Mouse (Mus musculus) embryonic facial prominence, embryonic 11.5 days (tissue): ENCODE results near the gene Tmem132c. TPM values are rescaled to one million over a fixed set of nuclear protein-coding genes. Genes with fewer than 3 reads are reported as not detected.
A peak's percentile ranks its signal among the peaks of the same experiment; 100 is the strongest.

Experiments
- ATAC-seq: fragments of 200-750 bp; cut with Nextera tagmentation; replicated peaks from 2 replicates; pipeline ENCODE4 v1.8.0; 2017; ENCODE audit warnings: low read depth; ENCODE audit not compliant: insufficient number of reproducible peaks, low FRiP score, low TSS enrichment
- DNase-seq: peaks from one replicate; pipeline ENCODE4 v3.0.0-alpha.2; 2015; ENCODE audit warnings: low spot score
- H3K27ac ChIP-seq: fragments of 300-500 bp; sonication (generic); replicated peaks from 2 replicates; pipeline ENCODE4 v1.5.1; 2014; ENCODE audit warnings: mild to moderate bottlenecking, low read depth, low read length, control low read depth
- H3K27me3 ChIP-seq: fragments of 300-500 bp; sonication (generic); 2 replicates; pipeline ENCODE4 v1.6.1; 2014; ENCODE audit warnings: mild to moderate bottlenecking, low read length, moderate library complexity, mixed read lengths; ENCODE audit not compliant: control insufficient read depth, insufficient read depth
- H3K36me3 ChIP-seq: fragments of 300-500 bp; sonication (generic); replicated peaks from 2 replicates; pipeline ENCODE4 v1.6.1; 2014; ENCODE audit warnings: low read depth, mild to moderate bottlenecking, low read length, moderate library complexity, mixed read lengths; ENCODE audit not compliant: control insufficient read depth, insufficient read depth
- H3K4me1 ChIP-seq: fragments of 300-500 bp; sonication (generic); 2 replicates; pipeline ENCODE4 v1.6.1; 2014; ENCODE audit warnings: low read length, mixed read lengths; ENCODE audit not compliant: control insufficient read depth, insufficient read depth
- H3K4me2 ChIP-seq: fragments of 300-500 bp; sonication (generic); 2 replicates; pipeline ENCODE4 v1.6.1; 2014; ENCODE audit warnings: low read depth, mild to moderate bottlenecking, control low read depth, low read length, moderate library complexity
- H3K4me3 ChIP-seq: fragments of 300-500 bp; sonication (generic); 2 replicates; pipeline ENCODE4 v1.5.1; 2014; ENCODE audit warnings: low read depth, low read length, control low read depth
- H3K9ac ChIP-seq: fragments of 300-500 bp; sonication (generic); replicated peaks from 2 replicates; pipeline ENCODE4 v1.6.1; 2014; ENCODE audit warnings: mild to moderate bottlenecking, control low read depth, low read length
- H3K9me3 ChIP-seq: fragments of 300-500 bp; sonication (generic); replicated peaks from 2 replicates; pipeline ENCODE4 v1.6.1; 2016; ENCODE audit warnings: mild to moderate bottlenecking, low read length, inconsistent platforms, mixed read lengths; ENCODE audit not compliant: control insufficient read depth
- WGBS: fragments of 180-500 bp; shearing (Covaris S2); extraction: QIAGEN DNeasy Blood & Tissue Kit; methylation state at CpG from one replicate; pipeline ENCODE4 v1.1.7; 2014; 5-methylcytosine and 5-hydroxymethylcytosine counted together
- polyA plus RNA-seq: library from polyadenylated mRNA; unstranded; fragments of >200 nt; fragmentation: Nextera tagmentation; extraction: Ambion mirVana; gene quantifications from 2 replicates; pipeline ENCODE4 v1.2.1, GENCODE M21; 2014

Tmem132c gene
- polyA plus RNA-seq, 1 experiment from 2014 or later, result 31.0 TPM

DNA sequence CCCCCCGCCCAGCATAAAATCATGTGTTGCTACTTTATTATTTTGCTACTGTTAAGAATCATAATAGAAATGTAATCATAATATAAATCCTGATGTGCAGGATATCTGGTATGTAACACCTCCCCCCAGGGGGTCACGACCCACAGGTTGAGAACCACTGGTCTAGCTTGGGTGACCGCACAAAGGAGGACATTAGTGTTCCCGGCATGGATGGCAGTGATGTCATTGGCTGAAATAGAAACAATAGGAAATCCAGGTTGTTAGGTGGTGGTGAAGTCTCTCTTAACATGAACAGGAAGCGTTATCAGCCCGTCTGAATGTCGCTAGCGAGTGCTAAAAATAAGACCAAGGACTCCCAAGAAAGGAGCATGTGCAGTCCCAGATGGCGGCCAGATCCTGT, 155.3 kb downstream of the Tmem132c start:
- H3K36me3 ChIP-seq, result no peaks in the 10 kb centered on the region
- no peak overlapping the region for H3K4me3 ChIP-seq
- H3K4me1 ChIP-seq, result no peaks in the 10 kb centered on the region
- 77% methylated on average over 9 of the region's 9 CpGs for WGBS
- no peak for ATAC-seq
- H3K4me2 ChIP-seq, result no peak overlapping the region
- H3K9ac ChIP-seq, result no peak overlapping the region
- no peaks in the 10 kb centered on the region for H3K9me3 ChIP-seq
- DNase-seq, result no peak
- H3K27ac ChIP-seq, result no peak overlapping the region
- no peaks in the 10 kb centered on the region for H3K27me3 ChIP-seq

DNA sequence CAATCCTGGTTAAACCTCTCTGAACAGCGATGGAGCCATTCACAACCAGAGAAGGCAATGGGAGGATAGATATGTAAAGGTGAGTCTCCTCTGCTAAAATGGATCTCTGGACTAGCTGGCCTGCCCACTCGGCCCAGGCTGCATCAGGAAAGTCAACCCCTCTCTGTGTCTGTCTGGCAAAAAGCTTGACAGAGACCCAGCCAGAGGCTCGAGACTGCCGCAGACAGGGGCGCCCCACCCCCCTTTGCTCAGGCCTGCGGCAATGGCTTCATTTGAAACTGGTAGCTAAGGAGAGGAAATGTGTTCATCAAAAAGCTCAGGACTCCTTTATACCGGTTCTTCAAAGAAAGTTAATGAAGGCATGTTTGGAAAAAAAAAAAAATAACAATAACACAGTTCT, 156.4 kb downstream of the Tmem132c start:
- Histone ChIP-seq H3K4me1 (no peaks in the 10 kb centered on the region), H3K4me3 (no peak overlapping the region), H3K27me3 (no peaks in the 10 kb centered on the region), H3K36me3 (no peaks in the 10 kb centered on the region), H3K9me3 (no peaks in the 10 kb centered on the region), H3K9ac (no peak overlapping the region), H3K27ac (no peak overlapping the region), H3K4me2 (no peak overlapping the region)
- ATAC-seq (no peak), DNase-seq (peak; percentile 52)
- 16% methylated on average over 7 of the region's 7 CpGs for WGBS

DNA sequence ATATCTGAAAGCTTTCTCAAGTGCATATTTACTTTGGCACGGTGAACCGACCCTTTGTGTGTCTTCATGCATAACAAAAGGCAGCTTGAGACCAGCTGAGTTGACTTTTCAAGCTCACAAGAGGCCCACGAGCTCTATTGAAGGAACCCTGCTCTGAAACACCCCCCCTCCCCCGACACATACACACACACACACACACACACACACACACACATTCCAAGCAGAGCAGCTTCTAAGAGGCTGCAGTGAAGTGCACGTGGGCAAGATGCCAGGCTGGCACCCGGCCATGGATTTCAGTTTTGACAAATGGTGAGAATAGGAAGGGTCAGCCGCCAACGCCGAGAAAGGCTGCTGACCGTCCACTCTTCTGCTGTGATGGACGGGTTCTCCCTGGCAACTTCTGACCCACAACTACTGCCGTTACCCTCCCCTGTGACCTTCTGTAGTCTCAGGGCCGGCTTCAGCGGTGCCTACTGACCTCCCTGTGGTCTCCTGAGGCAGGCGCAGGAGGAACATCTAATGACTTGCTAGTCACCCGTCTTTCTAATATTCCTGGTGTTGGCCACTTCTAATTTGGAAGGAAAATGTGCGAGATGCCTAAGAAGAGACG, 163.9 kb downstream of the Tmem132c start:
- Histone ChIP-seq H3K9me3 (no peaks in the 10 kb centered on the region), H3K27ac (peak overlapping the region; percentile 47; the same call in 1 of the 2 replicates)
- 50% methylated on average over 18 of the region's 18 CpGs for WGBS

GRCm38 (mm10) chr5:127406014-127406655, 164.5 kb downstream of the Tmem132c start:
- DNase-seq (peak; percentile 75), ATAC-seq (peak; percentile 77)
- Histone ChIP-seq H3K9ac (no peak overlapping the region), H3K27me3 (no peaks in the 10 kb centered on the region), H3K4me2 (no peak overlapping the region), H3K4me3 (no peak overlapping the region), H3K36me3 (no peaks in the 10 kb centered on the region), H3K27ac (peak overlapping the region; percentile 47; the same call in 1 of the 2 replicates), H3K9me3 (no peaks in the 10 kb centered on the region), H3K4me1 (peaks cover 6% of the 10 kb centered on the region)
- 17% methylated on average over 9 of the region's 9 CpGs for WGBS

More for the DNA sequence above, 163.9 kb downstream of the Tmem132c start:
- Histone ChIP-seq H3K4me2 (no peak overlapping the region), H3K9ac (no peak overlapping the region), H3K36me3 (no peaks in the 10 kb centered on the region), H3K4me3 (no peak overlapping the region), H3K4me1 (peaks cover 6% of the 10 kb centered on the region), H3K27me3 (no peaks in the 10 kb centered on the region)
- ATAC-seq, result no peak; the same call in 1 of the 2 replicates
- peak; percentile 14 for DNase-seq

DNA sequence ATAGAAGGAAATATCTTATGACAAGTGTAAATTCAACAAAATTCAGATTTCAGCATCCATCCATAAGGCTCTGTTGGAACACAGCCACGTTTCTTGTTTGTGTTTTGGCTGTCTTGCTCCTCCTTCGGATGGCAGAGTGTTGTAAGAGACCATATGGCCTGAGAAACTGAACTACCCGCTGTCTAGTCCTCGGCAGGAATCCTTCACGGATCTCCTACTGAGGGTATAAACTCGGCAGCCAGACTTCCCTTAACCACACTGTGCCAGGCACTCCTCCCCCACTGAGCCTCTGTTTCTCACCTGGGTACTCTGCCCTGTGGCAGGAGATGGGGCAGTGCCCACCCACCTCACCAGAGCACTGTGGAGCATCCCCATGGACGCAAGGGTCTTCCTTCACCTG, 174.9 kb downstream of the Tmem132c start:
- WGBS, result 72% methylated on average over 7 of the region's 7 CpGs
- Histone ChIP-seq H3K4me1 (no peaks in the 10 kb centered on the region), H3K9ac (no peak overlapping the region), H3K9me3 (no peaks in the 10 kb centered on the region), H3K27ac (no peak overlapping the region), H3K4me2 (no peak overlapping the region), H3K36me3 (no peaks in the 10 kb centered on the region), H3K27me3 (no peaks in the 10 kb centered on the region), H3K4me3 (no peak overlapping the region)
- ATAC-seq, result no peak
- no peak for DNase-seq

DNA sequence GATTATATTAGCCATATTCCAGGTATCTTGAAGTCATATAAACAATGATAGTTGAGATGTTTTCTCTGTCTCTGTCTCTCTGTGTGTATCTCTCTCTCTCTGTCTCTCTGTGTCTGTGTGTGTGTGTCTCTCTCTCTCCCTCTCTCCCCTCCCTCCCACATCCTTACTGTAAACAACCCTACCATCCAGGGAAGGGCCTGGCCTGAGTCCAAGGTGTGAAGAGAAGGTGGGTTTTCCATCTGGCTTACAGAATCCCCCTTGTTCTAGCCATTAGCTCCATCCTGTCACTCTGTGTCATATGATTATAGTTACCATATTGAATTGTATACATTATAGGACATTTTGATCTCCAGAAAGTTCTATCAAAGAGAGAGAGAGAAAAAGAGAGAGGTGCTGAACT, 182.3 kb downstream of the Tmem132c start:
- Histone ChIP-seq H3K9ac (no peak overlapping the region), H3K4me3 (no peak overlapping the region), H3K36me3 (no peaks in the 10 kb centered on the region), H3K27me3 (no peaks in the 10 kb centered on the region), H3K27ac (no peak overlapping the region), H3K4me1 (no peaks in the 10 kb centered on the region), H3K4me2 (no peak overlapping the region), H3K9me3 (no peaks in the 10 kb centered on the region)
- DNase-seq (no peak), ATAC-seq (no peak)

DNA sequence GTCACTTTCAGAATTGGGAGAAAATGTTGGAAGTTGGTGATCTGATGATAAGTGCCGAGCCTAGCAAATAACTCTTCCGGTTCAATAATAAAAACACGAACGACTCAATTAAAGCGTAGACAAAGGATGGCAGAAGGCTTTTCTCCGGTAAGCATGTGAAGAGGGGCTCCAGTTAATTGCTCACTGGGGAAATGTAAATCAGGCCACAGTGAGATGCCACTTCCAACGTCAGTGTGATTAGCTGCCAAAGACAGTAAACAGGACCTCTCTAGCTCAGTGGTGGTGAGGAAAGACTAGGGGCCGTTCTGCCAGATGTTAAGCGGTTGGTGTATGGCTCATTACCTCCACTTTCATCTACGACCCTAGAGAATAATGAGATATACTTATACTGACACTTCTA, 187.5 kb downstream of the Tmem132c start:
- ATAC-seq, result no peak
- no peak for DNase-seq
- Histone ChIP-seq H3K36me3 (no peaks in the 10 kb centered on the region), H3K4me1 (no peaks in the 10 kb centered on the region), H3K9ac (no peak overlapping the region), H3K9me3 (no peaks in the 10 kb centered on the region), H3K4me3 (no peak overlapping the region), H3K27me3 (no peaks in the 10 kb centered on the region), H3K4me2 (no peak overlapping the region), H3K27ac (no peak overlapping the region)
- WGBS, result 73% methylated on average over 10 of the region's 10 CpGs

- Histone ChIP-seq H3K9me3 (no peaks in the 10 kb centered on the region), H3K4me2 (no peak overlapping the region), H3K27ac (no peak overlapping the region), H3K9ac (no peak overlapping the region), H3K36me3 (no peaks in the 10 kb centered on the region), H3K4me3 (no peak overlapping the region), H3K4me1 (no peaks in the 10 kb centered on the region), H3K27me3 (no peaks in the 10 kb centered on the region)
- DNase-seq (no peak), ATAC-seq (no peak)
- 70% methylated on average over 9 of the region's 9 CpGs for WGBS
Measured at GRCm38 (mm10) chr5:127431561-127431960, 190.0 kb downstream of the Tmem132c start.
